Mouse (Mus musculus): ENCODE measurements at regions not wholly inside any gene's neighbourhood (a gene's known extent, or its start where the extent isn't known, plus 50 kb on each side); places are given as distances from the start of the nearest gene placed in this dataset.
A peak's percentile ranks its signal among the peaks of the same experiment; 100 is the strongest.
"Not testable (repeated sequence)": the region's sequence is repeated elsewhere in the genome, so short reads cannot be mapped to it uniquely, and the experiment has no call there.

DNA sequence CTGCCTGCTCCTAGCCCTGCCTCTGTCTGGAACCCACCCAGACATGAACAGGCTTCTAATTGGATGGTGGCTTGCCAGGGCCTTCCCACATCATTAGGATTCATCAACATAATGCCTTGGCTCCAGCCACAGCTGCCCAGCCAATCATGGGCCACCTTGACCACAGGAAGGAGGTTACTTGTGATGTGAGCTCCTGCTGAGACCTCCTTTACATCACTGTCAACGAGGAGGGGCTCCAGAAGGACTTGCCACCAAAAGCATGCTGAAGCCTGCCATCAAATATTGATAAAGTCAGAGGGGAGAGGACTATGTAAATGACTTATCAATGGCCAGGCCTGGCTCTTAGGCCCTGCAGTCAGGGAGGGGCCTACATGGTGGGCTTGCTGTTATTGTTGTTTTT, 175.6 kb downstream of the Map1s start:
- peak; percentile 15 for DNase-seq (ENCODE audit: low read depth)

DNA sequence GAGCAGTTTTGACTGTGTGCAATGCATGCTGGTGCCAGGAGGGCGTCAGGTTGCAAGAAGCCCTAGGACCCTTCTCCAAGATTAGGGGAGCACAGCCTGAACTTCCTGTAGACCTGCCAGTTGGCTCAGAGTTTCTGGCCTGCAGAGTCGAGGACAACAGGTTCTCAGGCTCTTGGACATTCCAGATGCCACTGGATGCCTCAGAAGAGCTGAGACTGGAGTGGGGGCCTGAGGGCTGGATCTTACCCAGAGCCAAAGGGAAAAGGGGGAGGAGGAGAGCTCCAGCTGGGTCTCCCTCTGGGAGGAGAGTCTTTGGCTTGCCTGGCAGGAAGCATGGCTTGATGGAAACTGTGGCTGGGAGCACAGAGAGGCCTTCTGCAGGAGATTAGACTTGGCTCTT, 145.4 kb upstream of the Myo9b start:
- DNase-seq (ENCODE audit: low read depth), result not testable (repeated sequence)

DNA sequence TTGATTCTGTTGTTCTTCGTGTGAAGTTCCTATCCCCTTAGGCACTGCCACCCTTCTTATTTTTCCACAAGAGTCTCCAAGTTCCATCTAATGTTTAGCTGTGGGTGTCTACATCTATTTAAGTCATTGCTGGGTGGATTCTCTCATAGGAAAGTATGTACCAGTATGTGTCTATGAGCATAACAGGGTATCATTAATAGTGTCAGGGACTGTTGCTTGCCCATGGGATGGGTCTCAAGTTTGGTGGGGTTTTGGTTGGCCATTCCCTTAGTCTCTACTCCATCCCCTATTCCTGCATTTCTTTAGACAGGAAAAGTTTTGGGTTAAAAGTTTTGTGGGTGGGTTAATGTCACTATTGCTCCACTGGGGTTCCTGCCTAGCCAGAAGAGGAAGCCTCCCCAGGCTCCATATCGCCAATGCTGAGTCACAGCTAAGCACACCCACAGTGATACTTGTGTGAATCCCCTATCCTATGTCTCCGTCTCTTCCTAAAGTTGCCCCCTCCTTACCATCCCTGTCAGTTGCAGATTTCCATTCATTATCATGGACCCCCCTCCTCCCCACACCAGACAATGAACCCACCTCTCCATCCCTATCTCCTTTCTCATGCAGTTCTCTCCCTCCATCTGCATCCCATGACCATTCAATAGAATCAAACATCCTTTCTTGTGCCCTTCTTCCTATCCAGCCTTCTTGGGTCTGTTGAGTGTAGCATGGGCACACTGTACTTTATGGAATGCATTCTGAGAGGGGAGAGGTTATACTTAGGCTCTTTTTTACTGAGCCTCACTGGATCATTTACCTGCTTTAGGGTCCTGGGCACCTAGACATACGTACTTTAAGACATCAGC, 141.9 kb upstream of the Myo9b start:
- TF ChIP-seq POLR2A (IDR thresholded peaks at IDR 0.05; ENCODE audit: borderline replicate concordance, extremely low read depth, insufficient read depth, insufficient read length, poor library complexity, severe bottlenecking) (no peak), CTCF (IDR thresholded peaks at IDR 0.05; ENCODE audit: borderline replicate concordance, extremely low read depth, insufficient read depth, insufficient read length) (no peak)
- DNase-seq (ENCODE audit: low read depth), result no peak

DNA sequence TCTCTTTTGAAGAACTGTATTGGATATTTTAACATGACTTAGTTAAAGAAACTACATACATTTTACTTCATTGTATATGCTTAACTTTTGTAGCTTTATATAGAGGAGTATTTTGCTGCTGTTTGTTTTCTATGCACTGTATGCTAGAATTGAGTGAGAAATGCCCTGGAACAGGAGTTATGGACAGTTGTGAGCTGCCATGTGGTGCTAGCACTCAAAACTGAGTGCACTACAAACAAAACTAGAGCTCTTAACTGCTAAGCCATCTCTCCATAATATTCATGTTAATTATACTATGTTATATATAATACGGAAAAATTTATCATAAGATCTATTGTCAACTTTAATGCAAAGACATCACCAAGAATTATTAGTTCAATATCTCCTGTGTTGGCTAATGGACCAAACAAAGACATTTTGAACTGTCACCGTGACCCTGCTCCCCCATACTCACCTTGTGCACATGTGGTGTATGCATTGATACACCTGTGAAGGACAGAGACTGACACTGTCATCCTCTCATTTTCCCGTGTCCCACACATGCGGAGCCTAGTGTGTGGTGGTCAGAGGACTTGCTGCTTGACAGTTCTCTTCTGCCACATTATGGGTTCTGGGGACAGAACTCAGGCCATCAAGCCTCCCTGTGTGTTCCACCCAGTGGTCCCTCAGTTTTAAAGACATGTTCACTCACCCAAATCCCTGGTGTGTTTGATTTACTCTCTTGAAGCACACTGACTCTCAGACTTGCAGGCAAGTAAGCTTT, 141.0 kb upstream of the Myo9b start:
- TF ChIP-seq CTCF (IDR thresholded peaks at IDR 0.05; ENCODE audit: borderline replicate concordance, extremely low read depth, insufficient read depth, insufficient read length) (no peak), POLR2A (IDR thresholded peaks at IDR 0.05; ENCODE audit: borderline replicate concordance, extremely low read depth, insufficient read depth, insufficient read length, poor library complexity, severe bottlenecking) (no peak)

DNA sequence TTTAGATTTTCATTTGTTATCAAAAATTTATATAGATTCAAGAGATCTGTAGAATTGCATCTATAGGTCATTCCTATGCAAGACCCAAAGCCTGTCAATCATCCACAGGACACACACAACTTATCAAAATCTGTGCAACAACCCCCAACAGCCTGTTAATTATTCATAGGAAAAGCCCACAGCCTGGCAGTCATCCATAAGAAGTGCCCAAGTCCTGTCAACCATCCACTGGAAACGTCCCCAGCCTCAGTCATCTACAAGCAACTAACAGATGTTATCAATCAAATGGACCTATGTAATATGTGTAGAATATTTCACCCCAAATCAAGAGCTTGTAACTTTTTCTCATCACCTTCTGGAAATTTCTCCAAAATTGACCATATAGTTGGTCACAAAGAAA, 139.6 kb upstream of the Myo9b start:
- DNase-seq (ENCODE audit: low read depth), result peak; percentile 12

More for the DNA sequence above, 141.0 kb upstream of the Myo9b start:
- DNase-seq (ENCODE audit: low read depth), result no peak

DNA sequence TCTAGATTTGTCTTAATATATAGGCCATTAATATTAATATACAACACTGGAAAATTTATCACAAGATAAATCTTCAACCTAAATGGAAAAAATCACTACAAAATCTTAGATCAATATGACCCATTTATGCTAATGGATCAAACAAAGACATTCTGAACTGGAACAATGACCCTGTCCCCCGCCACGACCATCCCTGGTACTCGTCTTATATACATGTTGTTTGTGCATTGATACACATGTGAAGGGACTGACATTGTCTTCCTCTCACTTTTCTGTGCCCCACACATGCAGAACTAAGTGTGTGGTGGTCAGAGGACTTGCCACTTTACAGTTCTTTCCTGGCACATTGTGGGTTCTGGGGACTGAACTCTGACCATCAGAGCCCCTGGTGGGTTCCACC, 135.4 kb upstream of the Myo9b start:
- DNase-seq (ENCODE audit: low read depth), result not testable (repeated sequence)

DNA sequence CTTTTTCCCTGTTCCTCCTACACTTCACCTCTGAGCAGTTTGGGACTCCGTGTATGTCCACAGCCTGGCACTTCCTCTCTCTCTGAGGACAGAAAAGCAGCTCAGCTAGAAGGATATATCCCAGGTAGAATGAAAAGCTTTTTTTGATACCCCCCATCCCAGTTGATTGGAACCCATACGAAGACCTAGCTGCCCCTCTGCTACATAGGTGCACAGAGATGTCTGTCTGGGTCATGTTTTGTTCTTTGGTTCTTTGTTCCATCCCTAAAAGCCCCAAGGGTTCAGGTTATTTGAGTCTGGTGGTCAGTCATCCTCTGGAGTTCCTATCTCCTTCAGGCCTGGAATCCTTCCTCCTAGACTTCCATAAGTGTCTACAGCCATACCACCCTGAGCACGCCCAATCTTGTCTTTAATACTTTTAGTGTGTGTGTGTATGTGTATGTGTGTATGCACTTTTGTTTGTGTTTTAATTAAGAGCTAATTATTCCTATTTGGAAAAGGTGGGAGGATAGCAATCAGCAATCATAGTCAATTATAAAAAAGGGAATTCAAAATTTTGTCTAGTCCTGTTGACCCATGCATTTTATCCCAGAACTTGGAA, 130.0 kb upstream of the Myo9b start:
- not testable (repeated sequence) for DNase-seq (ENCODE audit: low read depth)

DNA sequence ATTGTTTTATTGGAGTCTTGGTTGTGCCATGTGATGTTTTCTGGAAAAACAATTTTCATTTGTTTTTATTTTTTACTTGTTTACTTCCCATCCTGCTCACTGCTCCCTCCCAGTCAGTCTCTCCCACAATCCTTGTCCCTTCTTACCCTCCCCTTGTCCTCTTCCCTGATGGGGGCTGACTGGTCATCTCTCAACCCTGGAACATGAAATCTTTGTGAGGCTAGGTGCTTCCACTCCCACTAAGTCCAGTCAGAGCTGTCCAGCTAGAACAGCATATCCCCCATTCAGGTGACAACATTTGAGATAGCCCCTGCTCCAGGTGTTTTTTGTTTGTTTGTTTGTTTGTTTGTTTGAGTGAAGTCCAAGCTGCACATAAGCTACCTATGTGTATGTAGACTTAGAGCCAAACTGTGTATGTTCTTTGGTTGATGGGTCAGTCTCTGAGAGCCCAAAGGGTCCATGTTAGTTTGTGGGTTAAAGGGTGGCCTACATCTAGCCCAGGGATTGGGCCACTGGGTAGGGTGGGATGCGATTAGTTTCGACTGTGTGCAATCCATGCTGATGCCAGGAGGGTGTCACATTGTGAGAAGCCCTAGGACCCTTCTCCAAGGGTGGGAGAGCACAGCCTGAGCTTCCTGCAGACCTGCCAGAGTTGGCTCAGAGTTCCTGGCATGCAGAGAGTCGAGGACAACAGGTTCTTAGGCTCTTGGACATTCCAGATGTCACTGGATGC, 100.9 kb upstream of the Myo9b start:
- not testable (repeated sequence) for DNase-seq (ENCODE audit: low read depth)

DNA sequence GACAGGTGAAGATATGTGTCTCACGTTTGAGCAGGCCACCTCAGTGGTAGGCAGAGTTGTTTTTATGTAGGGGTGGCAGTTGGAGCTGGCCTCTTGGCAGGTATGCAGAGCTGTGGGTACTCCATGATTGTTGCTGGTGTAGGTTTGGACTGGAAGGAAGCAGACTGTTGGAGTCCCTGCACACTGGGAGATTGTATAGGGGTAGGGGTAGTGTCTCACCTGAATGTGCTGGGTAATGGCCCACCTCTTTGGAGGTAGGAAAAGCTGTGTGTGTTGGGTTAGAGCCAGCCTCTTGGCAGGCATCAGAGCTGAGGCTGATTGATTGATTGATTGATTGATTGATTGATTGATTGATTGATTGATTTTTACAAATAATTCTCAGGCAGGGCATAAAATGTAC, 79.6 kb upstream of the Myo9b start:
- DNase-seq (ENCODE audit: low read depth), result not testable (repeated sequence)

DNA sequence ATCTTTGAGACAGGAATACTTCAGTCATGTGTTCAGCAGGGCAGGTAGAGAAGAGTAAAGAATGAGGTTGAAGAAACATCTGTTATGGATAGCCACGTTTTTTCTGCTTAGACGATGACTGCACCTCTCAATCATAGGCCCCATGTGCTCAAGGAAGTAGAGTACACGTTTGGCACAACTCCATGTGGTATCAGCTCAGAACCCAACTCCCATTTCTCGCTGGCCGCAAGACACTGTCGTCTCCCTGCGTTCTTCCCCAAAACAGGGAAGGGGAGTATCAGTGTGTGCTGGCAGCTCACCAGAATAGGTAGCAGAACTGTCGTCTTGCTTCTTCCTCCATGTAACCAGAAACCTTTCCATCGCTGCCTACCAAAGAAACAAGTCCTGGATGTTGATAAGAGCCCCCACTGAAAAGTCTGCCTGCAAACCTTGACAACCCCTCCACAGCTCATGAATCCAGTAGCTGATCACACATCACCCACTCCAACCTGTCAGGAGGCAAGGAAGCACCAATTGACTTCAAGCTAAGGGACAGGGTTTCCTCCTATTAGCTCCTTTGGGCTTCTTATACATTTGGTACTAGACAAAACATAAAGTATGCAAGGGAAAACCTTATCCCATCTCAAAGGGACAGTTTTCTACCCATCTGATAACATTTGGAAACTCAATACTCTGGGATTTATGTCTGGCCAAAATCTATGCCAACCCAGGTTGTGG, 77.3 kb upstream of the Myo9b start:
- not testable (repeated sequence) for DNase-seq (ENCODE audit: low read depth)

Measured in brain, embryonic 14.5 days (tissue).